Mouse (Mus musculus) neural tube, embryonic 13.5 days (tissue): ENCODE results near the gene Zcchc17. TPM values are rescaled to one million over a fixed set of nuclear protein-coding genes. Genes with fewer than 3 reads are reported as not detected.

ENCODE experiments used
- ATAC-seq: fragments of 200-750 bp; cut with Nextera tagmentation; 2 replicates; pipeline ENCODE4 v1.8.0; 2017; ENCODE audit warnings: low read depth, mild to moderate bottlenecking, moderate TSS enrichment, moderate library complexity
- H3K27ac ChIP-seq: fragments of 300-500 bp; sonication (generic); replicated peaks from 2 replicates; pipeline ENCODE4 v1.5.1; 2015; ENCODE audit warnings: moderate library complexity, mild to moderate bottlenecking, inconsistent platforms
- H3K27me3 ChIP-seq: fragments of 300-500 bp; sonication (generic); 2 replicates; pipeline ENCODE4 v1.6.1; 2015; ENCODE audit warnings: mild to moderate bottlenecking, inconsistent platforms
- H3K36me3 ChIP-seq: fragments of 300-500 bp; sonication (generic); 2 replicates; pipeline ENCODE4 v1.6.1; 2015; ENCODE audit warnings: mild to moderate bottlenecking, inconsistent platforms
- H3K4me1 ChIP-seq: fragments of 300-500 bp; sonication (generic); replicated peaks from 2 replicates; pipeline ENCODE4 v1.6.1; 2015; ENCODE audit warnings: inconsistent platforms
- H3K4me2 ChIP-seq: fragments of 300-500 bp; sonication (generic); 2 replicates; pipeline ENCODE4 v1.6.1; 2015; ENCODE audit warnings: inconsistent platforms, mild to moderate bottlenecking, moderate library complexity
- H3K4me3 ChIP-seq: fragments of 300-500 bp; sonication (generic); 2 replicates; pipeline ENCODE4 v1.5.1; 2015; ENCODE audit warnings: mild to moderate bottlenecking, inconsistent platforms
- H3K9ac ChIP-seq: fragments of 300-500 bp; sonication (generic); 2 replicates; pipeline ENCODE4 v1.6.1; 2015; ENCODE audit warnings: moderate library complexity, mild to moderate bottlenecking, inconsistent platforms
- H3K9me3 ChIP-seq: fragments of 300-500 bp; sonication (generic); 2 replicates; pipeline ENCODE4 v1.6.1; 2016; ENCODE audit warnings: inconsistent platforms
- WGBS: fragments of 180-500 bp; shearing (Covaris S2); methylation state at CpG from one replicate; pipeline ENCODE4 v1.1.7; 2015; 5-methylcytosine and 5-hydroxymethylcytosine counted together
- polyA plus RNA-seq: library from polyadenylated mRNA; unstranded; fragments of >200 nt; fragmentation: Nextera tagmentation; extraction: Ambion mirVana; gene quantifications from 2 replicates; pipeline ENCODE4 v1.2.1, GENCODE M21; 2015

Gene Zcchc17
- polyA plus RNA-seq, 1 experiment from 2014 or later: 94.1 TPM

DNA sequence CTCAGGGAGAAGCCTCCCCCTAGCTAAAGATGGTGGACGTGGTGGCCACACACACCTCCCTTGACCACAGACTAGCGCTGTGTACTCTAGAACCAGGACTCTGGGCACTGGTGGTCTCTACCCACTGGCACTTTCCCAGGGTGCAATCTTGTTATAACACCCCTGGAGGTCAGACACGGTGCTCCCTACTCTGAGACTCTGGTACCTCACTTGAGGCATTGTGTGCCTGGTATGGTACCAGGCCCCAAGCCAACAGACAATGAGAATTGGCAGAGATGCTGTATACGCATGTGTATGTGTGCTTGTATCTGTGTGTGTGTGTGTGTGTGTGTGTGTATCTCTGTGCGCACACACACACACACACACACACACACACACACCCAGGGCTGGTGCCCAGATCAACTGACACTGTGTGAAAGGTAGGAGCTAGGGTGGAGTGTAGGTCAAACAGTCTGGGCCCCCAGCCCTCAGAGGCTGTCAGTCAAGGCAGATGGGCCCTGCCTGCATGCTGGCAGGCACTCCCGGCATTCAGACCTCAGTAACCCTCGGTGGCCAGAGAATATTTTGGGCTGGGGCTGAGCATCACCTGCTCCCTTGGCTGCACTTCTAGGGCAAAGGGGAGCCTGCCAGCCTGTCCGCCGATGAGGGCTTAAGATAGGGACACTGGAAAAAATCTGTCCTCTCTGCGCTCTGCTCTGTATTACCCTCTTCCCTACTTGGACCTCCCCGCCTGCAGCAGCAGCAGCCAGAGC, 60.7 kb downstream of the Zcchc17 start:
- H3K4me2 ChIP-seq: no peak overlapping the region
- WGBS: 84% methylated on average over 11 of the region's 11 CpGs
- H3K9ac ChIP-seq: no peak overlapping the region
- no peaks in the 10 kb centered on the region for H3K36me3 ChIP-seq
- 0 out of 2 replicates have a peak, but pooled peaks cover 3% of the 10 kb centered on the region for H3K4me1 ChIP-seq
- no peak for ATAC-seq
- no peak overlapping the region for H3K4me3 ChIP-seq
- 0 out of 2 replicates have a peak, but pooled peaks cover 6% of the 10 kb centered on the region for H3K27me3 ChIP-seq
- no peak overlapping the region for H3K27ac ChIP-seq
- no peaks in the 10 kb centered on the region for H3K9me3 ChIP-seq

DNA sequence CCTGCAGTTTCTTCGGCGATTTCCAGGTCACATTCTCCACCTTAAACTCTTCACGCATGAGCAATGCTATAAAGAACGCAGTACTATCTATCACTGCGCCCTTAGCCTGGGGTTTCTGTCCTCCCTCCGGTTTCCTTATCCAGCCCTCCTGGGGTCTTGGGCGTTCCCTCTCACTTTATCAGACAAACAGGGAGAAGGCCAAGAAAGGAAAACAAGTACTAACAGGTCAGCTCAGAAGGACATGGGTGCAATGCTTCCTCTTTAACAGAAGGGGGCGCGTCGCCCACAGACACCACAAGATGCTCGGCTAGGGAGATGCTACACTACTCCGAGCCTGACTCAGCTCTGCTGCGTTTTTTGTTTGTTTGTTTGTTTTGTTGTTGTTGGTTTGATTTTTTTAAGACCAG, 62.6 kb downstream of the Zcchc17 start:
- Histone ChIP-seq H3K36me3 (no peaks in the 10 kb centered on the region), H3K9me3 (no peaks in the 10 kb centered on the region), H3K27ac (no peak overlapping the region), H3K4me3 (no peak overlapping the region), H3K9ac (no peak overlapping the region), H3K4me2 (no peak overlapping the region), H3K4me1 (0 out of 2 replicates have a peak, but pooled peaks cover 3% of the 10 kb centered on the region), H3K27me3 (peaks cover 6% of the 10 kb centered on the region; the same call in 1 of the 2 replicates)
- no peak; the same call in 1 of the 2 replicates for ATAC-seq
- whole genome bisulfite sequencing: 20% methylated on average over 13 of the region's 13 CpGs

DNA sequence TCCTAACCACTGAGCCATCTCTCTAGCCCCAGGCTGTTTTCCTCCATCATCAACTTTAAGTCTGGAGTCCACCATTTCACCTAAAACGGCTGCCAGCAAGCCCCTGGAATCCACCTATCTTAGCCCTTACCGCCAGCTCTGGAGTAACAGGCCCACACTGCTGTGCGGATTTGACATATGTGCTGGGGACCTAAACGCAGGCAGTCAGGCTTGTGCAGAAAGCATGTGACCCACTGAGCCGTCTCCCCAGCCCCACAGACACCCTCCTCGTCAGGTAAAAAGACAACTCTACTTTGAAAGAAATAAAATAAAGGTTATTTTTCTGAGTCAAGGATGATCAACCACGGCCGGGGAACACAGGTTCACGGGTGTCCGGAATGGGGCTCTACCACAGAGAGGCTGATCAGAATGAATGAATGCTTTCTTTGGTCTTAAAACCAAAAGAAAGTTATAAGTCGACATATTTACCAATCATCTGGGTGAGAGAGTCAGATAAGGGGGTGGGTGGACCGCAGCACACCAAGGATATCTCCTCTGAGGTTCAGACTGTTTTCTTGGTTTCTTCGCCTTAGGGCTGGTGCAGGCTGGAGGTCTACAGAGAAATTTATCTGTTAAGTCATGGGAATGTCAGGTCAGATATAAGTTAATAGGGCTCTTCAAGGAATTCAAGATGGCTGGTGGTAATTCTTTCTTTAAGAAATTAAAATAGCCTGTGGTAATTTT, 63.3 kb downstream of the Zcchc17 start:
- Histone ChIP-seq H3K36me3 (no peaks in the 10 kb centered on the region), H3K4me3 (no peak overlapping the region), H3K4me1 (0 out of 2 replicates have a peak, but pooled peaks cover 3% of the 10 kb centered on the region), H3K27me3 (peaks cover 6% of the 10 kb centered on the region; the same call in 1 of the 2 replicates), H3K27ac (no peak overlapping the region), H3K9me3 (no peaks in the 10 kb centered on the region), H3K4me2 (no peak overlapping the region), H3K9ac (no peak overlapping the region)
- no peak for ATAC-seq
- WGBS: 84% methylated on average over 13 of the region's 13 CpGs

- WGBS: 49% methylated on average over 23 of the region's 23 CpGs
- Histone ChIP-seq H3K27ac (no peak overlapping the region), H3K9ac (no peak overlapping the region), H3K9me3 (no peaks in the 10 kb centered on the region), H3K4me3 (no peak overlapping the region), H3K36me3 (no peaks in the 10 kb centered on the region), H3K4me2 (no peak overlapping the region), H3K4me1 (0 out of 2 replicates have a peak, but pooled peaks cover 3% of the 10 kb centered on the region), H3K27me3 (peaks cover under 1% of the 10 kb centered on the region; the same call in 1 of the 2 replicates)
- ATAC-seq: no peak
Measured at GRCm38 (mm10) chr4:130295047-130295745, 64.5 kb downstream of the Zcchc17 start.

GRCm38 (mm10) chr4:130294513-130294912, 65.2 kb downstream of the Zcchc17 start:
- Histone ChIP-seq H3K4me2 (no peak overlapping the region), H3K9me3 (no peaks in the 10 kb centered on the region)
- WGBS: 87% methylated on average over 8 of the region's 8 CpGs

GRCm38 (mm10) chr4:130292271-130292670, 67.5 kb downstream of the Zcchc17 start:
- Histone ChIP-seq H3K9ac (no peak overlapping the region), H3K27ac (no peak overlapping the region), H3K27me3 (no peaks in the 10 kb centered on the region; the same call in 1 of the 2 replicates), H3K9me3 (no peaks in the 10 kb centered on the region), H3K4me2 (no peak overlapping the region), H3K36me3 (no peaks in the 10 kb centered on the region), H3K4me1 (0 out of 2 replicates have a peak, but pooled peaks cover 3% of the 10 kb centered on the region), H3K4me3 (no peak overlapping the region)
- ATAC-seq: 0 out of 2 replicates have a peak, but pooled peaks have one; percentile 50
- 4% methylated on average over 4 of the region's 4 CpGs for WGBS

More at GRCm38 (mm10) chr4:130294513-130294912, 65.2 kb downstream of the Zcchc17 start:
- no peak overlapping the region for H3K9ac ChIP-seq
- H3K27me3 ChIP-seq: no peaks in the 10 kb centered on the region; the same call in 1 of the 2 replicates
- H3K4me3 ChIP-seq: no peak overlapping the region
- 0 out of 2 replicates have a peak, but pooled peaks cover 3% of the 10 kb centered on the region for H3K4me1 ChIP-seq
- no peak overlapping the region for H3K27ac ChIP-seq
- no peak for ATAC-seq
- H3K36me3 ChIP-seq: no peaks in the 10 kb centered on the region

GRCm38 (mm10) chr4:130289824-130290223, 69.9 kb downstream of the Zcchc17 start:
- Histone ChIP-seq H3K9ac (no peak overlapping the region), H3K9me3 (no peaks in the 10 kb centered on the region), H3K4me1 (no peaks in the 10 kb centered on the region), H3K36me3 (no peaks in the 10 kb centered on the region), H3K27me3 (no peaks in the 10 kb centered on the region; the same call in 1 of the 2 replicates), H3K4me3 (no peak overlapping the region), H3K4me2 (no peak overlapping the region), H3K27ac (no peak overlapping the region)
- ATAC-seq: no peak
- 75% methylated on average over 3 of the region's 3 CpGs for WGBS

DNA sequence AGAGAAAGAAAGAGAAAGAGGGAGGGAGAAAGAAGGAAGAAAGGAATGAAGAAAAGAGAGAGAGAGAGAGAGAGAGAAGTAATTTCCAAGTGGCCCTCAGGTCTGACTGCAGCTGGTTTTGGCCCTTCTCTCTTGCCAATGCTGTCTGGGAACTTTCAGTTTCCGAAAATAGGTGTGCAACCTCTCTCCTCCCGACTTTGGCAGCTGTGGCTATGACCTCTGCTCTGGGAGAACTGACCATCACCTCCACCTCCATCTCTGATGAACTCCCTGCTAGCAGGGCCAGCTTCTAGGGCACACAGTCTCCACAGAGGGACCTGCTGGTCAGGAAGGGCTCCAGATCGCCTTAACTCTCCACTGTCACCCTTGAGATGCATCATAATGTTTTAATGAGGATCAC, 73.2 kb downstream of the Zcchc17 start:
- Histone ChIP-seq H3K36me3 (no peaks in the 10 kb centered on the region), H3K27me3 (0 out of 2 replicates have a peak, but pooled peaks cover 1% of the 10 kb centered on the region), H3K9me3 (no peaks in the 10 kb centered on the region), H3K4me3 (no peak overlapping the region), H3K9ac (no peak overlapping the region), H3K4me1 (no peaks in the 10 kb centered on the region), H3K27ac (no peak overlapping the region), H3K4me2 (no peak overlapping the region)
- no peak for ATAC-seq
- WGBS: 55% methylated on average over 3 of the region's 3 CpGs

GRCm38 (mm10) chr4:130283826-130284225, 75.9 kb downstream of the Zcchc17 start:
- no peak overlapping the region for H3K27ac ChIP-seq
- H3K9me3 ChIP-seq: no peaks in the 10 kb centered on the region
- H3K4me3 ChIP-seq: no peak overlapping the region
- H3K27me3 ChIP-seq: peaks cover 8% of the 10 kb centered on the region; the same call in 1 of the 2 replicates
- no peaks in the 10 kb centered on the region for H3K4me1 ChIP-seq
- no peak for ATAC-seq
- 87% methylated on average over 9 of the region's 9 CpGs for WGBS
- no peak overlapping the region for H3K9ac ChIP-seq
- H3K36me3 ChIP-seq: no peaks in the 10 kb centered on the region
- no peak overlapping the region for H3K4me2 ChIP-seq

DNA sequence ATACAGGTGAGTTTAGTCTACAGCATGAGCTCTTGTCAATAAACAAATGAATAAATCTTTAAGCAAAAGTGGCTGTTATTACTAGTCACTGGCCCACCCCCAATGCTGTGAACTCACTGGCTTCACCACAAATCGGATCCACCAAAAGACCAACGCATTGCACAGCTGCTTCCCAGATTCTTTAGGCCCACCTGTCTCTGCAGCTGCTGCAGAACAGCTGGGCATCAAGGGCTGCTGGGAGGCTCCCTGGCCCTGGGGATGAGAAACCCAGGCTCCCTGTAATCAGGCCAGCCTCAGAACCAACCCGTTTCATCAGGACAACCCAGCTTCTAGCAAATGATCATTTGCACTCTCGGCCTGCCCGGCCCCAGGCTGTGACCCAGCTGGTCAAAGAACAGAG, 76.9 kb downstream of the Zcchc17 start:
- H3K9ac ChIP-seq: no peak overlapping the region
- no peak overlapping the region for H3K4me2 ChIP-seq
- peaks cover 12% of the 10 kb centered on the region; the same call in 1 of the 2 replicates for H3K27me3 ChIP-seq
- no peaks in the 10 kb centered on the region for H3K9me3 ChIP-seq
- no peaks in the 10 kb centered on the region for H3K36me3 ChIP-seq
- 70% methylated on average over 5 of the region's 5 CpGs for WGBS
- H3K4me1 ChIP-seq: no peaks in the 10 kb centered on the region
- no peak overlapping the region for H3K4me3 ChIP-seq
- no peak for ATAC-seq
- no peak overlapping the region for H3K27ac ChIP-seq

GRCm38 (mm10) chr4:130279105-130279504, 80.6 kb downstream of the Zcchc17 start, which contains the start of gene Serinc2:
Gene Serinc2, minus strand, starts transcription at chr4:130279205.
- H3K4me2 ChIP-seq: no peak within 1 kb of the TSS
- no peak within 1 kb of the TSS for H3K9ac ChIP-seq
- peaks cover 12% of the 10 kb centered on the region for H3K27me3 ChIP-seq
- ATAC-seq: no peak
- H3K27ac ChIP-seq: no peak within 1 kb of the TSS
- no peak within 1 kb of the TSS for H3K4me3 ChIP-seq
- WGBS: 74% methylated on average over 2 of the region's 2 CpGs
- no peaks in the 10 kb centered on the region for H3K9me3 ChIP-seq
- H3K4me1 ChIP-seq: peaks cover 13% of the 10 kb centered on the region
- H3K36me3 ChIP-seq: no peaks in the 10 kb centered on the region
